Mouse (Mus musculus) CD8-positive naive resting alpha-beta T cell, adult 2 months (primary cell): ENCODE results near the gene Fam169a.
"Not testable (repeated sequence)": the region's sequence is repeated elsewhere in the genome, so short reads cannot be mapped to it uniquely, and the experiment has no call there.

Experiments used
- DNase-seq, 2 experiments: peaks; one replicate each; pipeline ENCODE4 v3.0.0; 2022; ENCODE audit warnings: low read depth in 2 of 2, low spot score in 2 of 2

Fam169a gene

GRCm38 (mm10) chr13:97066649-97067550 lies at the start of gene Fam169a:
Fam169a (plus strand) TSS chr13:97067286.
- DNase-seq, result no peak

- DNase-seq, result no peak
Observed at GRCm38 (mm10) chr13:97017711-97018110, 49.4 kb upstream of the Fam169a start.

DNA sequence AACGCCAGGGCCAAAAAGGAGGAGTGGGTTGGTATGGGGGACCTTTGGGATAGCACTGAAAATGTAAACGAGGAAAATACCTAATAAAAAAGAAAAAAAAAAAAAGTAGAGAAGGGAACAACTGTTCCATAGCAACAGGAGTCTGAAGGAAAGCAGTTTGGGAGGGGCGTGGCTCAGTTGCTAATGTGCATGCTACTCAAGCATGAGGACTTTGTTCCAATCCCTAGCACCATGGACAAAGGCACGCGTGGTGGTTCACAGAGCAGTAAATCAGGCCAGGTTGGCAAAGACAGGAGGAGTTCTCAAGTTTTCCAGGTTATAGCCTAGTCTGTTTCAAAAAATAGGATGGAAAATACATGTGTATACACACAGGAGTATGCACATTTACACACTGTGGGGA lies 47.0 kb upstream of the Fam169a start:
- no peak for DNase-seq

DNA sequence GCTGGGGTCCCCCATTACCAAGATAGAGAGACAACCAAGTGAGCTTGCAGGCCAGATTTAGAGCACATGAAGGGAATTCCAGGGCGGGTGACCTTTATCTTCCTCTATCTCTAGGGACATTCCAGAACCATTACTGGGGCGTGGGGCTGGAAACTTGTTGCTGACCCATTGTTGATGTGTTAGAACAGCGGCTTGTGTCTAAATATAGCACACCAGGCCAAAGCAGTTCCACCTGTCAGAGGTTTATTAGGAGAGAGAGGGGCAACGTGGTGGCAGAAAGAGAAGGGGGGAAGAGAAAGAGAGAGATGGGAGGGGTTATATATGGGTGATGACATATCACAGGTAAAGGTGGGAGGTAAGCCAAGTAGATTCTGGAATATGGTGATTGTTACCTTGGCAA lies 45.2 kb upstream of the Fam169a start:
- DNase-seq, result no peak

DNA sequence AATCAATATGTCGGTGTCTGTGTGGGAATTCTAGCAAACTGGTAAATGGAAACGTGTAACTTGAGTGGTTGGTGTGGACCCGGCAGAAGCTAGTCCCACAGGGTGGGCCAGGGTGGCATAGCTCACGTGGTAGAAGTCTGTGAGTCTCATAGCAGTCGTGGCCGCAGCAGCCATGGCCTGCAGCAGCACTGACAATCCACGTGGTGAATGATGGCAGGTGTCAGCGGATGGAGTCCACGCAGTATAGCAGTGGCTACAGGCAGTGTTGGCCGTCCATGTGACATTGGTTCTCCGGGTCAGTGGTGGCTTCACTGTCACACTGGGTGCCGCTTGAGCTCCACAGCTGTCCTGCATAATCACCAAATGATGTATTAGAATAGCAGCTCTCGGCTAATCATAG lies 37.0 kb upstream of the Fam169a start:
- no peak for DNase-seq

DNA sequence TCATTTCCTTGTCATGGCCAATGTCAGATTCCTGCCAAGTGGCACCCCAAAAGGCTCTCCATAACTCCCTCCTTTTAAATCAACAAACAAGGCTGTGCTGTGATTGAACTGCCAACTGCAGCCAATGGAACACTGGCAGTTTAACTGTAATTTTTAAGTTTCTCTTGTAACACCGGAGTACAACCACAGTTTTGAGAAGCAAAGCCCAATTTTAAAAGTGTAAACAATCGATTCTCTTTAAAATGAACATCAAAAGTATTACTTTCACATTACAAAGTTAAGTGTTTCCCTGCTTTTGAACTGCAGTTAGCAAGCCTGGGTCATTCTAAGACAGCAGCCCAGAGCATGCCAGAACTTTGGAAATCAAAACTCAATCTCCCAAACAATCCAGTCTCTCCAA lies 32.8 kb upstream of the Fam169a start, which contains the start of gene 1700029F12Rik:
1700029F12Rik (minus strand) TSS at position 101 of the 400 bp plus-strand sequence.
- no peak for DNase-seq

GRCm38 (mm10) chr13:97051158-97051557 lies 15.9 kb upstream of the Fam169a start:
- no peak for DNase-seq

DNA sequence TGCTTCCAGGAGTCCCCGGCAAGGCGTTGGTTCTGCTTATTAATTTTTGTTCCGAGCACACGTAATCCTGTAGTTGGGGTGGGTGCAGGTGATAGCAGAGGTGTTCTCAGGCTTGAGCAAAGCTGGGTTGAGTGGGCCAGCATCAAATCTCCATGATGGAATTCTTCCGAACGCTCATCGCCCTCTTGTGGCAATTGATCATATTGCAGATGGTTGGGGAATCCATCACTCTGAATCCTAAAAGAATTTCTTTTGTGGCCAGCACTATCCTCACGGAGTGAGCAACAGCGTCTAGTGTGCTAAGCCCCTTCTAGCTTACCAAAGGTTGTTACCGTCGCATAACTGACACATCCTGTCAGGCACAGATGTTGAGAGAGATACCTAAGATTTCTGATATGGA lies 14.4 kb upstream of the Fam169a start:
- peak; percentile 11 for DNase-seq

GRCm38 (mm10) chr13:97053844-97054243 lies 13.2 kb upstream of the Fam169a start:
- no peak for DNase-seq

GRCm38 (mm10) chr13:97057817-97058216 lies 9.3 kb upstream of the Fam169a start:
- DNase-seq, result no peak

- DNase-seq, result no peak
Observed at GRCm38 (mm10) chr13:97059746-97060145, 7.3 kb upstream of the Fam169a start.

DNA sequence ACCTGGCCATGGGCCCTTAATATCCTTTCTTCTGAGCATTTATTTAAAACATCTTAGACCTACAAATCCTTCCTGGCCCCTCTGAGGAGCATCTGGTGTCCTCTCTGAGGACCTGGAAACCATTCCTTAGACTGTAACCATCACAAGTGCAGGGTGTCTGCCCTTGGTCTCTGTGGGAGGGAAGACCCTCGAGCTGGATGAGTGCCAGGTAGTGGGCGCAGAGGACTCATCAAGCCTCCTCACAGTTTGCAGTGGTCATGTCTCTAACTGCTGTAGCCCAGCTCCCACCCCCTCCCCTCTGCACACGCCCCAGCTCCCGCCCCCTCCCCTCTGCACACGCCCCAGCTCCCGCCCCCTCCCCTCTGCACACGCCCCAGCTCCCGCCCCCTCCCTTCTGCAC lies 6.8 kb upstream of the Fam169a start:
- no peak for DNase-seq

DNA sequence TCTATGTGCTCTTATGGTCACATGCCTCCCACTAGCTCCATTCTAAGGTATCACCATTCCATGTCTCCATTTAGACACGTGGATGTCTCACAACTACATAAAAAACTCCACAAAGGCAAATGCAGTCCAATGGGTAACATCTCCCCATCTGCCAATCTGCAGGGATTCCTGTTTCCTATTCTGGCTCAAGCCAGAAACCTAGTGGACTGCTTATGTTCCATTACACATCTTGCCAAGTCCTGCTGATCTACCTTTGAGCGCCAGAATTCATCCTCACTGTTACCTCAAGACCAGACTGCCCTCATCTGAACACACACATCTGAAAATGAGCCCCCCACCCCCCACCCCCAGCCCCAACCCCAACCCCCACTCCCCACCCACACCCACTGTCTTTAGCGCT lies 4.9 kb upstream of the Fam169a start:
- no peak for DNase-seq

GRCm38 (mm10) chr13:97063431-97063830 lies 3.7 kb upstream of the Fam169a start:
- no peak for DNase-seq

DNA sequence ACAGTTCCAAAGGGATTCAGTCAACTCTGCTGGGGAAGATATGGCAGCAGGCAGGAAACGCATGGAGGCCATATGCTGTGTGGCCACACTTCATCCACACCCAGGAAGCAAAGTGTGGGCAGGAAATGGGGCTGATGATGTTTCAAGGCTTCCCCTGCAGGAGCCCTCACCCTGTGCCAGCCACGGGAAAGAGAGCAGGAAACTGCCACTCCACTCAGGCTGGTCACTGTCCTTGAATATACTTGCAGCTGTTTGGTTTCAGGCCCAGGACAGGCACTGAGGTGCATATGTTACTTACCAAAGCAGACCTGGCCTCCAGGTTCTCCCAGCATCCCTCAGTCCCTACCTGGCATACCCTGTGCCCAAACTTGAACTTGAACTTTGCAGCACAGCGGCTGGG lies 2.7 kb upstream of the Fam169a start:
- no peak for DNase-seq

GRCm38 (mm10) chr13:97064844-97065621 lies 2.1 kb upstream of the Fam169a start:
- not testable (repeated sequence) for DNase-seq

DNA sequence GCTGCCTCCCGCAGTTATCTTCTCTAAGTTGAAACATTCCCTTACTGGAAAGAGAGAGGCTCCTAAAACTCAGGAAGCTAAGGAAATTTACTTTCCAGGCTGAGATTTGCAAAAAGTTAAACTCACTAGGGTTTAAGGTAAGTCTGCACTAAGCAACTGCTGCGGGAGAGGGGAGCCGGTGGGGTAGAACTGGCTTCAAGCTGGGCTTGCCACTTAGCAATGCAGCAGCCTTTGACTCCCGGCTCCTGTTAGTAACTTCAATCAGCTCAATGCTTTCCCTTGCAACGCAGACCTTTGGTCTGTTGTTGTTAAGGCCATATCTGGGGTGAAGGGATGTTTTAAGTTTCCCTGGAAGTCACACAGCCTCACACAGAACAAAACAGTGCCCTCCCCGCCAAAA lies 605 bp downstream of the Fam169a start:
- DNase-seq, result no peak

- no peak for DNase-seq
Observed at GRCm38 (mm10) chr13:97068151-97068550, 1.1 kb downstream of the Fam169a start.

- DNase-seq, result no peak
Observed at GRCm38 (mm10) chr13:97070931-97071625, 4.0 kb downstream of the Fam169a start.

DNA sequence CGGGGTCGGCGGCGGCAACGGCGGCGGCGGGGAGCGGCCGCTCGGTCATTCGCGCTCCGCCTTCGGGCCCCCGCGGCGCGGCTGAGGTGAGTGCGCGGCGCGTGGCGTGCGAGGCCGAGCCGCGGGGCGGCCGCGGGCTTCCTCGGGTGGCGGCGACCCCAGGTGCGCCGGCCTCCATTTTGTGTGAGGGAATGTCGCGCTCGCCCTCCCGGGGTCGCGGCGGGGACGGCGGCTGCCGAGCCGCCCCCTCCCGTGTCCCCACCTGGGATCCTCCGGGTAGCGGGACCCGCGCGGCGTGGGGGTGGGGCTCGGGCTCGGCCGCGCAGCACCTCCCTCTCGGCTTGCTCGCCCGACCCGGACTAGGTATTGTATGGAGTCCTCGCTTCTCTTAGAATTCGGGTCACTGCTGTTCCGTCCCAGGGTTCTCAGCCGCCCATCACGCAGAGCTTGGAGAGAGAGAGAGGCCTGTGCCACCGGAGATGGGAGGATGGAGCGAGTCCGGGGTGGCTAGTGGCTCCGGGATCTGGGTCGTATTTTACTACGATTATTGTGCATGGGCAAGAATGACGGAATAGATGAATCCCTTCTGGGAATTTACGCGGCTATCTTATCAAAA lies 4.6 kb downstream of the Fam169a start:
- DNase-seq, result no peak

GRCm38 (mm10) chr13:97073497-97073896 lies 6.4 kb downstream of the Fam169a start:
- DNase-seq, result no peak
